Mouse (Mus musculus): ENCODE measurements around the gene Rgs16.

GRCm38 (mm10) chr1:153752521-153752920 lies 12.4 kb downstream of the Rgs16 start:
- no peak for TF ChIP-seq CTCF (conservative IDR thresholded peaks at IDR 0.05; ENCODE audit: low read length)
- no peak for TF ChIP-seq POU5F1 (IDR thresholded peaks at IDR 0.05; ENCODE audit: borderline replicate concordance, low read length)

All from E14TG2a.4 (cell line).